Mouse (Mus musculus) myocyte (in vitro differentiated cells): ENCODE measurements around the gene Mfsd4b1. TPM values are rescaled to one million over a fixed set of nuclear protein-coding genes. Genes with fewer than 3 reads are reported as not detected.

Experiments used
- H3K27me3 ChIP-seq: one replicate; pipeline ENCODE4 v1.6.1; 2011; ENCODE audit not compliant: control insufficient read depth, insufficient read depth, insufficient read length
- H3K36me3 ChIP-seq: one replicate; pipeline ENCODE4 v1.6.1; 2011; ENCODE audit not compliant: control insufficient read depth, insufficient read depth
- H3K4me2 ChIP-seq: one replicate; pipeline ENCODE4 v1.6.1; 2011; ENCODE audit warnings: low read depth, control low read depth
- H3K4me3 ChIP-seq: one replicate; pipeline ENCODE4 v1.5.1; 2011; ENCODE audit warnings: mild to moderate bottlenecking, control low read depth, moderate library complexity
- H3K79me2 ChIP-seq: one replicate; pipeline ENCODE4 v1.6.1; 2011; ENCODE audit not compliant: control insufficient read depth, insufficient read depth
- H3ac ChIP-seq: one replicate; pipeline ENCODE4 v1.6.1; 2011; ENCODE audit not compliant: control insufficient read depth, insufficient read length
- CEBPB ChIP-seq: IDR thresholded peaks from 2 replicates; pipeline ENCODE4 v1.6.1; 2011; ENCODE audit warnings: mild to moderate bottlenecking, moderate library complexity; ENCODE audit not compliant: poor library complexity, insufficient read depth, severe bottlenecking
- E2F4 ChIP-seq: IDR thresholded peaks from one replicate; pipeline ENCODE4 v1.6.1; 2011; ENCODE audit warnings: mild to moderate bottlenecking, control low read depth, moderate library complexity; ENCODE audit not compliant: insufficient read depth
- MAX ChIP-seq: IDR thresholded peaks from one replicate; pipeline ENCODE4 v1.6.1; 2011; ENCODE audit warnings: low read depth, mild to moderate bottlenecking, control low read depth
- MYOD1 ChIP-seq, 3 experiments: IDR thresholded peaks; one replicate each; pipeline ENCODE4 v1.6.1; 2011; ENCODE audit warnings: control low read depth in 2 of 3, low read depth in 2 of 3, mild to moderate bottlenecking in 2 of 3, moderate library complexity in 1 of 3; ENCODE audit not compliant: insufficient read length in 2 of 3, control insufficient read depth in 1 of 3
- MYOG ChIP-seq, 3 experiments: IDR thresholded peaks; one replicate each; pipeline ENCODE4 v1.6.1; 2011; ENCODE audit warnings: control low read depth in 2 of 3, low read depth in 2 of 3, mild to moderate bottlenecking in 2 of 3; ENCODE audit not compliant: insufficient read length in 2 of 3, control insufficient read depth in 1 of 3, insufficient read depth in 1 of 3
- POLR2A ChIP-seq: IDR thresholded peaks from one replicate; pipeline ENCODE4 v1.6.1; 2011; ENCODE audit warnings: low read depth, mild to moderate bottlenecking, control low read depth, moderate library complexity; ENCODE audit not compliant: insufficient read length
- POLR2AphosphoS2 ChIP-seq: IDR thresholded peaks from one replicate; pipeline ENCODE4 v1.6.1; 2011; ENCODE audit warnings: low read depth, control low read depth; ENCODE audit not compliant: insufficient read length
- REST ChIP-seq: IDR thresholded peaks from one replicate; pipeline ENCODE4 v1.6.1; 2011; ENCODE audit warnings: mild to moderate bottlenecking, control low read depth, moderate library complexity; ENCODE audit not compliant: insufficient read depth, insufficient read length
- SRF ChIP-seq: IDR thresholded peaks from one replicate; pipeline ENCODE4 v1.6.1; 2011; ENCODE audit warnings: low read depth; ENCODE audit not compliant: control insufficient read depth, insufficient read length
- TCF12 ChIP-seq: IDR thresholded peaks from one replicate; pipeline ENCODE4 v1.6.1; 2011; ENCODE audit warnings: mild to moderate bottlenecking, control low read depth; ENCODE audit not compliant: poor library complexity, insufficient read depth, severe bottlenecking
- TCF3 ChIP-seq: IDR thresholded peaks from one replicate; pipeline ENCODE4 v1.6.1; 2011; ENCODE audit warnings: low read depth, control low read depth; ENCODE audit not compliant: insufficient read length
- USF1 ChIP-seq: IDR thresholded peaks from one replicate; pipeline ENCODE4 v1.6.1; 2011; ENCODE audit warnings: low read depth, mild to moderate bottlenecking, control low read depth, moderate library complexity
- polyA plus RNA-seq: library from polyadenylated mRNA; unstranded; fragments of >200 nt; fragmentation: generic; extraction: Trizol; gene quantifications from one replicate; pipeline ENCODE4 v1.2.1, GENCODE M21; 2012; ENCODE audit warnings: missing spikeins

The Mfsd4b1 gene
- polyA plus RNA-seq, 1 experiment: 0.11 TPM

DNA sequence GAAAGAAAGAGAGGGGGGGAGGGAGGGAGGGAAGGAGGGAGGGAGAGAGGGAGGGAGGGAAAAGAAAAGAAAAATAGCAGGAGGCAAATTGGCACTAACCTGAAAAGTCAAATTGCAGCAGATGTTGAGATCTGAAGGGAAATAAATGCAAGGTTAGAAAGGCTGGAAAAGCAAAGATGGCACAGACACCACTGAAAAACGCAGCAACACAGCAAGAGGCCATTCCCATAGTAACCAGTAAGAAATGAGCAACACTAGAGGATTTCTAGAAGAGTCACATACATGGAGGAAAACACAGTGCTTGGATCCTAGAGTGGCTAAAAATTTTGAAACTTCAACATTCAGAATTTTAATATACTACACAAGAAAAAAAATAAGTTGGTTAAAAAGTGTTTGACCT lies 42.5 kb upstream of the Mfsd4b1 start:
- H3K79me2 ChIP-seq: no peaks in the 10 kb centered on the region
- no peak overlapping the region for H3K4me2 ChIP-seq
- H3K36me3 ChIP-seq: no peaks in the 10 kb centered on the region
- no peak for TF ChIP-seq CEBPB
- no peak for TF ChIP-seq POLR2A
- TF ChIP-seq SRF: no peak
- no peak overlapping the region for H3ac ChIP-seq
- H3K4me3 ChIP-seq: no peak overlapping the region
- no peaks in the 10 kb centered on the region for H3K27me3 ChIP-seq

DNA sequence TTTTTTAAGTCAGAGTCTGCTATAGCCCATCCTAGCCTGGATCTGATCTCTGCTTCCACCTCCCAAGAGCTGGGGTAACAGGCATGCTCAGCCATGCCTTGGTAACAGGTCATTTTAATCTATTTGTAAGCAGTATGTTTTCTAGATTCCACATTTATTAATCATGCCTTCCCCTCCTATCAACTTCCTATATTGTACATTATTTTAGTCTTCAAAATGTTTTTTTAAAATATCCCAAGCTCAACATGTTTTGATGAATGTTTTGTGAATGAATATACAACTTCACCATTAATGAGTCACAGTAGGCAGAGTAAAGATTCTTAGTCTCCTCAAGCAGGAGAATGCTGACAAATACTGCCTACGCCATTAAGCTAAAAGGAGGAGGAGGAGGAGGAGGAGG lies 42.0 kb upstream of the Mfsd4b1 start:
- Histone ChIP-seq H3K36me3 (no peaks in the 10 kb centered on the region), H3K27me3 (no peaks in the 10 kb centered on the region), H3K79me2 (no peaks in the 10 kb centered on the region), H3K4me3 (no peak overlapping the region), H3ac (no peak overlapping the region), H3K4me2 (no peak overlapping the region)
- no peak for TF ChIP-seq MAX
- TF ChIP-seq E2F4: no peak
- no peak for TF ChIP-seq MYOG (IDR thresholded peaks at IDR 0.05; ENCODE audit: control insufficient read depth in 1 of 3, insufficient read depth in 1 of 3, insufficient read length in 2 of 3, low read depth in 2 of 3)
- TF ChIP-seq TCF3: no peak
- TF ChIP-seq POLR2AphosphoS2: no peak
- no peak for TF ChIP-seq TCF12
- TF ChIP-seq SRF: no peak
- TF ChIP-seq CEBPB: no peak
- TF ChIP-seq REST: no peak
- no peak for TF ChIP-seq POLR2A
- no peak for TF ChIP-seq MYOD1 (IDR thresholded peaks at IDR 0.05; ENCODE audit: control insufficient read depth in 1 of 3, insufficient read length in 2 of 3, low read depth in 2 of 3)
- no peak for TF ChIP-seq USF1

DNA sequence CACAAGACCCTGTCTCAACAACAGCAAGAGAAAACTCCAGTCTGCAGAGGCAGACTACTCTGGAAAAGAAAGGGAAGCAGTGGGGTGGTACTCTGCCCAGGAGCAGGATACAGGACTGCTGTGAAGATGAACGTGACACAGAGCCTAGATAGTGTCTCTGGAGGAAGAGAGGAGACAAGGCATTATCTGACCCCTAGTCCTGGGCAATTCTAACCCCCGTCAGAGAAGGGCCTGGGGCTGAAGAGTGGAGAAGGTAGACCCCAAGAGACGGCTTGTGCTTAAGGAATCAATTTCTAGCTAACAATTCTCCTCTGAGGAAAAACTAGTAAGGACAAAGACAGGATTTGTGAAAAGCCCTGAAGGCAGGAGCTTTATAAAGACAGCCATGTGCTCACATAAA lies 40.3 kb upstream of the Mfsd4b1 start:
- Histone ChIP-seq H3K27me3 (no peaks in the 10 kb centered on the region), H3K79me2 (no peaks in the 10 kb centered on the region), H3K36me3 (no peaks in the 10 kb centered on the region), H3K4me3 (no peak overlapping the region), H3K4me2 (no peak overlapping the region), H3ac (no peak overlapping the region)
- TF ChIP-seq SRF: no peak
- no peak for TF ChIP-seq MYOG (IDR thresholded peaks at IDR 0.05; ENCODE audit: control insufficient read depth in 1 of 3, insufficient read depth in 1 of 3, insufficient read length in 2 of 3, low read depth in 2 of 3)
- no peak for TF ChIP-seq POLR2AphosphoS2
- TF ChIP-seq E2F4: no peak
- no peak for TF ChIP-seq REST
- TF ChIP-seq MYOD1 (IDR thresholded peaks at IDR 0.05; ENCODE audit: control insufficient read depth in 1 of 3, insufficient read length in 2 of 3, low read depth in 2 of 3): no peak
- no peak for TF ChIP-seq POLR2A
- no peak for TF ChIP-seq TCF3
- TF ChIP-seq CEBPB: no peak
- no peak for TF ChIP-seq TCF12
- TF ChIP-seq USF1: no peak
- TF ChIP-seq MAX: no peak

DNA sequence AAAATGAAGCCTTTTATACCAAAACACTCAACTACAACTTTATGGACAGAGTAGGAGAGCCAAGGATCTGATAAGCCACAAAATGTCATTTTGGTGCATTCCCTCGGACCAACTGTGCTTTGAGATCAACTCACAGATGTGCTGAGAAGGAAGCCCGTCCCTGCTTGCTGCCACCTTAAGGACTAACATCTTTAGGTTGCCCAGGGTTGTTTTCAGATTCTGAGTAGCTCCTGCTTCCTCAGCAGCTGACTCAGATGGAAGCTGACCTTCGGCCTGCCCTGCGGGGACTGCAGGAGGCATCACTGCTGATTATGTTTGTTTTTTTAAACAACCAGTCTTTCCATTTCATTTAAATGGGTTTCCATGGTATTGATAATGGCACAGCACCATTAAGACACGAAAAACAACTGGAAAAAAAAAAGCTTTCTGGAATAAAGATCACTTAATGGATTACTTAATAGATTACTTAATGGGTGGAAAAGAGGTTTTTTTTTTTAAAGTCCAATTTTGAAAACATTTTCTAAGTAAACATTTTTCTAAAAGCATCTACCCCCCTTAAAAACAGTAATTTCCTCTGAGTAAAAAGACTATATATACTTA lies 38.3 kb upstream of the Mfsd4b1 start:
- Histone ChIP-seq H3K27me3 (no peaks in the 10 kb centered on the region), H3K79me2 (no peaks in the 10 kb centered on the region), H3ac (no peak overlapping the region), H3K4me3 (no peak overlapping the region), H3K4me2 (no peak overlapping the region), H3K36me3 (no peaks in the 10 kb centered on the region)
- TF ChIP-seq POLR2A (no peak), MAX (no peak), POLR2AphosphoS2 (no peak), SRF (no peak), TCF12 (no peak), CEBPB (no peak), REST (no peak), MYOG (IDR thresholded peaks at IDR 0.05; ENCODE audit: control insufficient read depth in 1 of 3, insufficient read depth in 1 of 3, insufficient read length in 2 of 3, low read depth in 2 of 3) (no peak), MYOD1 (IDR thresholded peaks at IDR 0.05; ENCODE audit: control insufficient read depth in 1 of 3, insufficient read length in 2 of 3, low read depth in 2 of 3) (no peak)

DNA sequence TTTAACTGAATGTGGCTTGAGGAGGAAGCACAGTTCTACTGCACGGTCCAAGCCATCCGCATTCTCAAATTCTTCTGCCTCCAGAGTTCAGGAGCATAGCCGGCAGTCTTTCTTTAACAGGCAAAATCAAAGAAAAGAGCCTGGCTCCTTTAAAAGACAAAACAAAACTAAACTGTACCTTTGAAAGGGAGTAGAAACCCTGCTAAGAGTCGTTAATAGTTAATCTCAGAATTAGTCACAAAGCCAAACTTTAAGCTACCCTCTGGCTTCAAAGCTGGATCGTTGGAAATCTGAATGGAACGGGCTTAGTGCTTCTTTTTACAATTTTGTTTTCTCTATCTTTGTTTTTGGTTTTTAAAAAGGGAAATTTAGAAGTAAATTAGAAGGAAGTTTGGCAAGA lies 37.7 kb upstream of the Mfsd4b1 start:
- Histone ChIP-seq H3K27me3 (no peaks in the 10 kb centered on the region), H3K79me2 (no peaks in the 10 kb centered on the region), H3K36me3 (no peaks in the 10 kb centered on the region), H3K4me3 (no peak overlapping the region), H3K4me2 (no peak overlapping the region), H3ac (no peak overlapping the region)
- no peak for TF ChIP-seq POLR2A
